Mouse (Mus musculus): Measurements from ENCODE around the gene Gdf15. TPM values are rescaled to one million over a fixed set of nuclear protein-coding genes. Genes with fewer than 3 reads are reported as not detected.
"Not testable (repeated sequence)": the region's sequence is repeated elsewhere in the genome, so short reads cannot be mapped to it uniquely, and the experiment has no call there.

The Gdf15 gene
- polyA plus RNA-seq, 1 experiment from 2014 or later, result 4.9 TPM

DNA sequence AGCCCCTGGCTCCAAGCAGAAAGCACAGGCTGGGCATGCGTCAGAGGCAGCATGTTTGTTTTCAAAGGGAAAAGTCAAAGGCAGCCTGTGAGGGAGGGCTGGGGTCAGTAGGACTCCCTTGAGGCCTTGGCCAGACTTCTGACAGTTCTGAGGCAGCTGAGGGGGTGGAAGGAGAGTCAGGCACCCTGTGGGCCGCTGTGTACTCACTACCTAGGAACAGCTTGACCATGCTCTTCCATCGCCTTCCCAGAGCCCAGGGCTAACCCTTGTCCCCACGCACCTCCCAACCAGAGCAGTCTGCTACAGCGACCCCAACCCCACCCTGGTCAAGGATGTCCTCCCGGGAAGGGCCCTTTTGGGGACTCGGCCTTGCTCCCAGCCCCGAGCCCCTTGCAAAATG lies 39.1 kb downstream of the Gdf15 start:
- H3K9ac ChIP-seq, result peak overlapping the region; percentile 78; the same call in 1 of the 2 replicates

DNA sequence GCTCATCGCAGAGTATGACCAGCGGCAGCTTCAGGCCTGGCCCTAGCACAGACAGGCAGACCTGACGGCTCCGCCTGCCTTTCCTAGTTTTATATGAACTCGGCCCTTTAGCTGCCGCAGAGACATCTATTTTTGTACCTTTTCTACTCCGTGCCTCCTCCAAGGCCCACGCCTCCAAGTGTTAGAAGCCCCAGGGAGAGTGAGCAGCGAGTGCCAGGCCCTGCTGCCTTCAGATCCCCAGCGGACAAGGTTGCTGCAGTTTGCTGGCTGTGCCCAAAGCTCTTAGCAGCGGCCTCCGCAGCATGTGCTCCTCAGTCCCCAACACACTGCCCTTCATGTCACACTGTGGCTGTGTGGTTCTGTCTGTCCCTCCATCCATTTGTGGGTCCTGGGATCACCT lies 40.7 kb downstream of the Gdf15 start:
- Histone ChIP-seq H3K9ac (no peak overlapping the region), H3K27me3 (replicated peaks) (no peaks in the 10 kb centered on the region), H3K9me3 (replicated peaks) (no peaks in the 10 kb centered on the region), H3K4me1 (peaks cover 41% of the 10 kb centered on the region), H3K27ac (no peak overlapping the region), H3K4me3 (no peak overlapping the region), H3K4me2 (no peak overlapping the region), H3K36me3 (peaks cover 76% of the 10 kb centered on the region)
- 90% methylated on average over 12 of the region's 12 CpGs for WGBS (ENCODE audit: insufficient replicate concordance)
- ATAC-seq, result no peak

More for the DNA sequence above, 39.1 kb downstream of the Gdf15 start:
- Histone ChIP-seq H3K9me3 (replicated peaks) (no peaks in the 10 kb centered on the region), H3K27me3 (replicated peaks) (no peaks in the 10 kb centered on the region), H3K4me3 (peak overlapping the region; percentile 69), H3K36me3 (peaks cover 76% of the 10 kb centered on the region), H3K27ac (peak overlapping the region; percentile 79), H3K4me2 (peak overlapping the region; percentile 99), H3K4me1 (peaks cover 57% of the 10 kb centered on the region)
- 70% methylated on average over 8 of the region's 8 CpGs for WGBS (ENCODE audit: insufficient replicate concordance)
- ATAC-seq, result no peak

DNA sequence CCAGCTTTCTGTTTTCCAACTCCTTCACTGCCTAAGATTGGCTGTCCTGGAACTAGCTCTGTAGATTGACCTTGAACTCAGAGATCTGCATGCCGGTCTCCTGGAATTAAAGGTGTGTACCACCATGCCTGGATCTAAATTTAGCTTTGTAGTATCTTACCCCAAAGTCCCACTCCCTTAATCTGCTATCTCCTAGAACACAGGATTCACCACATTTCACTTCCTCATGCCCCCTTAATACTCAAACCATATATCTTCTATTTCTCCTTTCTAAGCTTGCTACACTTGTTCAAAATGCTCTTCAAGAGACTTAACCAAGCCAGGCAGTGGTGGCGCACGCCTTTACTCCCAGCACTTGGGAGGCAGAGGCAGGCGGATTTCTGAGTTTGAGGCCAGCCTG lies 44.3 kb downstream of the Gdf15 start:
- 81% methylated on average over 4 of the region's 4 CpGs for WGBS (ENCODE audit: insufficient replicate concordance)
- H3K4me2 ChIP-seq; H3K27ac ChIP-seq; ATAC-seq; H3K4me1 ChIP-seq; H3K9me3 ChIP-seq (replicated peaks); H3K9ac ChIP-seq; H3K4me3 ChIP-seq; H3K27me3 ChIP-seq (replicated peaks): not testable (repeated sequence)
- H3K36me3 ChIP-seq, result peaks cover 99% of the 10 kb centered on the region

DNA sequence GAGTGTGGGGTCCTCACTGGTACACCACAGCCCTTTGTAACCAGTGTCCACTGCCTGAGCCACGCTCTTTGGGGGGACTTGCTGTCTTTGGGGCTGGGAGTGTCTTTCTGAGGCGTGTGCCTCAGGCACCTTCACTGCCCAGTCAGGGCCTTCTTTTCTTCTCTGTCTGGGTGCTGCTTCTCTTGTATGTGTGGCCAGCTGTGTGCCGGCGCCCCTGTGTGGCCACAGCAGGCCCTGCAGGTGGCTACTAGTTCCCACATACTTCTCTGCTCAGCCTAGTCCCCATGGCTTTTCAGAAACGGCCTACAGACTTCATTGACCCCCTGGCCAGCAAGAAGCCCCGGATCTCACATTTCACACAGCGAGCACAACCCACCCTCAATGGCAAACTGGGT lies 47.0 kb downstream of the Gdf15 start:
- WGBS (ENCODE audit: insufficient replicate concordance), result 45% methylated on average over 7 of the region's 7 CpGs
- Histone ChIP-seq H3K4me1 (no peaks in the 10 kb centered on the region), H3K36me3 (peaks cover 100% of the 10 kb centered on the region), H3K27me3 (replicated peaks) (no peaks in the 10 kb centered on the region), H3K4me3 (no peak overlapping the region), H3K9ac (no peak overlapping the region), H3K4me2 (no peak overlapping the region), H3K9me3 (replicated peaks) (no peaks in the 10 kb centered on the region), H3K27ac (no peak overlapping the region)
- ATAC-seq, result peak; percentile 31

DNA sequence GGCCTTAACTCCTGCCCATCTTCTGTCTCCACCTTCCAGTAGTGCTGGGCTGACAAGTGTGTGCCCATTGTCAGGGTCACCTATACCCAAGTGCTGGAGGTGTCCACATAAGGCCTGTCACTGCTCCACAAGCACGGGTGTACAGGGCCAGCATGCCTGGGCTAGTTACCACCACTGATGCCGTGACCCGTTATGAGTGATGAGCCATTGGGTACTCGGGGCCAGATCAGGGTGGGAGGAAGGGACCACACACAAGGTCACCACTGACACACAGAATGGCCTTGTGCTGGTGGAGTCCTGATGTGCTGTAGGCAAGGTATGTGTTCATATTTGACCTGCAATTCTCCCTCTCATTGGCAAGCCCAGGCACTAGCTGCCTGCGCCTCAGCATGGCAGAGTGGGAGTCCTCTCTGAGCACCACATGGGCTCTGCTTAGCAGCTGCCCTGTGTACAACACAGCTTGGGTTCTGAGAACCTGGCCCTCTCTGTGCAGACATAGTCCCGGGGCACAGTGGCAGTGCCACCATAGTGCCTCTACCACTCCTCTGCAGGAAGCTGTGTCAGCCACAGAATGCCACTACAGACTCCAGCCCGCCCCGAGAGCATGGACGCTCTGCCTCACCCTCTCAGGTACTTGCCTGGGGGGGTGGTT lies 47.5 kb downstream of the Gdf15 start:
- WGBS (ENCODE audit: insufficient replicate concordance), result 83% methylated on average over 9 of the region's 9 CpGs
- Histone ChIP-seq H3K4me3 (no peak overlapping the region), H3K4me1 (no peaks in the 10 kb centered on the region), H3K27me3 (replicated peaks) (no peaks in the 10 kb centered on the region), H3K9ac (no peak overlapping the region), H3K36me3 (peaks cover 100% of the 10 kb centered on the region), H3K9me3 (replicated peaks) (no peaks in the 10 kb centered on the region), H3K4me2 (no peak overlapping the region), H3K27ac (no peak overlapping the region)
- ATAC-seq, result peak; percentile 9; the same call in 1 of the 2 replicates

DNA sequence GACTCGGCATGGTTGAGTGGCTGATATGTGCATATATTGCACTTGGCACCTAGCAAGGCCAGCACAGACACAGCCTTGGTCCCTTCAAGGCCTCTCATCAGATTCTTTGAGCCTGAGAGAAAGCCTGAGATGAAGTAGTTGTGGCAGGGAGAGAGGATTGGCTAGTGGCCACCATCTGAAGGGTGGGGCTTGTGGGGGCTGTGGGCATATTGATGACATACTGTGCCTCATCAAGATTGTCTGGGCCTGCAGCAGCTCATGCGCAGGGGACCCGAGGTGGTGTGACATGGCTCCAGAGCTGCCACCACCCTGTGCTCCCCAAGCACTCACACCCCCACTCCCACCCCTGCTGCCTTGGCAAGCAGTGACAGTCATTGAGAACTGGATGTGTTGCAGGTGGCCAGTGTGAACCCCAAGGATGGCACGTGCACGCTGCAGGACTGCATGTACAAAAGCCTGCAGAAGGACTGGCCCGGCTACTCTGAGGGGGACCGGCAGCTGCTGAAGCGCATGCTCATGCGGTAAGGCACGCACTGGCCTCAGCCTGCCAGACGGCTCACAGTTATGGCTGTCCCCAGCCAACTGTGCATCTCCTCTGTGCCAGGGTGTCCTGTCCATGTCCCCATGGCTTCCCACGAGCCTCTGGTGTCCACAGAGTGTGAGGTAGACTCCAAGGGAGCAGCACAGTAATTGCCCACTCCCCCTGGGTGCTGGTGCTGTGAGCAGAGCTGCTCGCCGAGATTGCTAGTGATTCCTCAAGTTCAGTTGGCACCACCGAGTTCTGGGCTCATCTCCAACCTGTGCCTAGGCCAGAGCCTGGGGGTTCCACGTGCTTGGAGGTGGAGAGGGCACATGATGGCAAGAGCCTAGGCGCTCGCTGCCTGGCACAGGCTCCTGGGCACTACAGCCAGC lies 48.5 kb downstream of the Gdf15 start:
- H3K36me3 ChIP-seq, result peaks cover 97% of the 10 kb centered on the region
- whole genome bisulfite sequencing (ENCODE audit: insufficient replicate concordance), result 83% methylated on average over 18 of the region's 18 CpGs
- ATAC-seq, result no peak

More for the DNA sequence above, 48.5 kb downstream of the Gdf15 start:
- no peak overlapping the region for H3K9ac ChIP-seq
- no peak overlapping the region for H3K27ac ChIP-seq
- no peaks in the 10 kb centered on the region for H3K4me1 ChIP-seq
- H3K27me3 ChIP-seq (replicated peaks), result no peaks in the 10 kb centered on the region
- no peak overlapping the region for H3K4me2 ChIP-seq
- no peak overlapping the region for H3K4me3 ChIP-seq
- H3K9me3 ChIP-seq (replicated peaks), result no peaks in the 10 kb centered on the region

Other genes starting within 250 kb of the Gdf15 start
- 6.6 and 6.9 TPM in 2 replicates for gene Crtc1, start 192.9 kb downstream of the Gdf15 start, polyA plus RNA-seq (2016; fragmentation: Nextera tagmentation; extraction: Ambion mirVana)
- 9.4 and 9.5 TPM in 2 replicates for gene Klhl26, start 155.5 kb downstream of the Gdf15 start, polyA plus RNA-seq (2016; fragmentation: Nextera tagmentation; extraction: Ambion mirVana)
- 0.18 and 0.37 TPM in 2 replicates for gene Tmem59l, start 145.1 kb downstream of the Gdf15 start, polyA plus RNA-seq (2016; fragmentation: Nextera tagmentation; extraction: Ambion mirVana)
- gene Crlf1, start 139.3 kb downstream of the Gdf15 start, polyA plus RNA-seq (2016; fragmentation: Nextera tagmentation; extraction: Ambion mirVana), result 3.9 and 4.0 TPM in 2 replicates
- gene Rex1bd, start 125.7 kb downstream of the Gdf15 start, polyA plus RNA-seq (2016; fragmentation: Nextera tagmentation; extraction: Ambion mirVana), result 85.6 and 86.6 TPM in 2 replicates
- 841 and 876 TPM in 2 replicates for gene Uba52, start 121.7 kb downstream of the Gdf15 start, polyA plus RNA-seq (2016; fragmentation: Nextera tagmentation; extraction: Ambion mirVana)
- 223 and 224 TPM in 2 replicates for gene Fkbp8, start 104.7 kb downstream of the Gdf15 start, polyA plus RNA-seq (2016; fragmentation: Nextera tagmentation; extraction: Ambion mirVana)
- 44.7 and 45.0 TPM in 2 replicates for gene Kxd1, start 104.5 kb downstream of the Gdf15 start, polyA plus RNA-seq (2016; fragmentation: Nextera tagmentation; extraction: Ambion mirVana)
- 13.1 TPM in 2 replicates for gene Ell, start 93.0 kb downstream of the Gdf15 start, polyA plus RNA-seq (2016; fragmentation: Nextera tagmentation; extraction: Ambion mirVana)
- gene Isyna1, start 38.1 kb downstream of the Gdf15 start, polyA plus RNA-seq (2016; fragmentation: Nextera tagmentation; extraction: Ambion mirVana), result 114 and 115 TPM in 2 replicates
- 96.4 and 98.0 TPM in 2 replicates for gene Ssbp4, start 23.6 kb downstream of the Gdf15 start, polyA plus RNA-seq (2016; fragmentation: Nextera tagmentation; extraction: Ambion mirVana)
- gene Lrrc25, start 16.3 kb downstream of the Gdf15 start, polyA plus RNA-seq (2016; fragmentation: Nextera tagmentation; extraction: Ambion mirVana), result 4.1 and 4.6 TPM in 2 replicates
- gene Pgpep1, start 27.9 kb upstream of the Gdf15 start, polyA plus RNA-seq (2016; fragmentation: Nextera tagmentation; extraction: Ambion mirVana), result 19.6 and 24.2 TPM in 2 replicates
- gene Lsm4, start 40.8 kb upstream of the Gdf15 start, polyA plus RNA-seq (2016; fragmentation: Nextera tagmentation; extraction: Ambion mirVana), result 266 and 269 TPM in 2 replicates
- gene Jund, start 66.5 kb upstream of the Gdf15 start, polyA plus RNA-seq (2016; fragmentation: Nextera tagmentation; extraction: Ambion mirVana), result 59.5 and 66.8 TPM in 2 replicates
- not detected in 2 replicates for gene Iqcn, start 71.0 kb upstream of the Gdf15 start, polyA plus RNA-seq (2016; fragmentation: Nextera tagmentation; extraction: Ambion mirVana)
- gene Gm3336, start 86.1 kb upstream of the Gdf15 start, polyA plus RNA-seq (2016; fragmentation: Nextera tagmentation; extraction: Ambion mirVana), result not detected in 2 replicates
- gene Pde4c, start 91.3 kb upstream of the Gdf15 start, polyA plus RNA-seq (2016; fragmentation: Nextera tagmentation; extraction: Ambion mirVana), result 0.56 and 0.71 TPM in 2 replicates
- gene Rab3a, start 122.2 kb upstream of the Gdf15 start, polyA plus RNA-seq (2016; fragmentation: Nextera tagmentation; extraction: Ambion mirVana), result 3.3 and 3.9 TPM in 2 replicates
- gene Mpv17l2, start 128.5 kb upstream of the Gdf15 start, polyA plus RNA-seq (2016; fragmentation: Nextera tagmentation; extraction: Ambion mirVana), result 52.2 and 52.7 TPM in 2 replicates
- gene Pik3r2, start 144.3 kb upstream of the Gdf15 start, polyA plus RNA-seq (2016; fragmentation: Nextera tagmentation; extraction: Ambion mirVana), result 23.3 and 27.3 TPM in 2 replicates
- 9.8 and 10.4 TPM in 2 replicates for gene Mast3, start 172.6 kb upstream of the Gdf15 start, polyA plus RNA-seq (2016; fragmentation: Nextera tagmentation; extraction: Ambion mirVana)
- gene Il12rb1, start 176.0 kb upstream of the Gdf15 start, polyA plus RNA-seq (2016; fragmentation: Nextera tagmentation; extraction: Ambion mirVana), result 0.18 and 0.22 TPM in 2 replicates
- 16.1 and 17.8 TPM in 2 replicates for gene Arrdc2, start 207.3 kb upstream of the Gdf15 start, polyA plus RNA-seq (2016; fragmentation: Nextera tagmentation; extraction: Ambion mirVana)
- 0.55 and 0.72 TPM in 2 replicates for gene Kcnn1, start 230.8 kb upstream of the Gdf15 start, polyA plus RNA-seq (2016; fragmentation: Nextera tagmentation; extraction: Ambion mirVana)
- 78.8 and 81.1 TPM in 2 replicates for gene Ccdc124, start 241.5 kb upstream of the Gdf15 start, polyA plus RNA-seq (2016; fragmentation: Nextera tagmentation; extraction: Ambion mirVana)